Mouse (Mus musculus) MEL (cell line): ENCODE results near the gene Alg9. TPM values are rescaled to one million over a fixed set of nuclear protein-coding genes. Genes with fewer than 3 reads are reported as not detected.
A peak's percentile ranks its signal among the peaks of the same experiment; 100 is the strongest.

Source experiments
- DNase-seq: peaks from one replicate; pipeline ENCODE4 v3.0.0; 2011; ENCODE audit warnings: low read depth, low spot score
- H3K27ac ChIP-seq: 2 replicates; pipeline ENCODE4 v1.5.1; 2012; ENCODE audit warnings: low read depth, mild to moderate bottlenecking, control low read depth, low read length, moderate library complexity; ENCODE audit not compliant: control insufficient read depth
- H3K27me3 ChIP-seq, 2 experiments: fragments of 150-350 bp in 1 of 2; sonication (generic) in 1 of 2; 2 replicates each; pipeline ENCODE4 v1.6.1; 2012; ENCODE audit warnings: low read length in 2 of 2, mild to moderate bottlenecking in 2 of 2, improper control_type of control experiment in 1 of 2, moderate library complexity in 1 of 2; ENCODE audit not compliant: insufficient read depth in 2 of 2, control insufficient read depth in 1 of 2
- H3K36me3 ChIP-seq, 2 experiments: 2 replicates each; pipeline ENCODE4 v1.6.1; 2012 to 2014; ENCODE audit warnings: low read length in 2 of 2, improper control_type of control experiment in 1 of 2, inconsistent platforms in 1 of 2, mild to moderate bottlenecking in 1 of 2; ENCODE audit not compliant: insufficient read depth in 2 of 2, control insufficient read depth in 1 of 2
- H3K4me1 ChIP-seq, 2 experiments: fragments of 150-350 bp in 1 of 2; sonication (generic) in 1 of 2; 2 replicates each; pipeline ENCODE4 v1.6.1; 2012; ENCODE audit warnings: low read length in 2 of 2, improper control_type of control experiment in 1 of 2, mild to moderate bottlenecking in 1 of 2; ENCODE audit not compliant: insufficient read depth in 2 of 2, control insufficient read depth in 1 of 2
- H3K4me3 ChIP-seq, 2 experiments: fragments of 150-350 bp in 1 of 2; sonication (generic) in 1 of 2; 2 replicates each; pipeline ENCODE4 v1.5.1; 2012; ENCODE audit warnings: low read depth in 2 of 2, low read length in 2 of 2, mild to moderate bottlenecking in 2 of 2, moderate library complexity in 2 of 2, control low read depth in 1 of 2, improper control_type of control experiment in 1 of 2; ENCODE audit not compliant: control insufficient read depth in 1 of 2, insufficient read depth in 1 of 2
- H3K79me2 ChIP-seq: 2 replicates; pipeline ENCODE4 v1.6.1; 2012; ENCODE audit warnings: mild to moderate bottlenecking, low read length, moderate library complexity; ENCODE audit not compliant: control insufficient read depth, poor library complexity, insufficient read depth
- H3K9ac ChIP-seq: 2 replicates; pipeline ENCODE4 v1.6.1; 2012; ENCODE audit warnings: low read depth, mild to moderate bottlenecking, control low read depth, low read length, moderate library complexity; ENCODE audit not compliant: control insufficient read depth, poor library complexity, severe bottlenecking
- H3K9me3 ChIP-seq: fragments of 150-350 bp; sonication (generic); replicated peaks from 2 replicates; pipeline ENCODE4 v1.6.1; 2012; ENCODE audit warnings: mild to moderate bottlenecking, low read length, improper control_type of control experiment, moderate library complexity; ENCODE audit not compliant: insufficient read depth
- BHLHE40 ChIP-seq: IDR thresholded peaks from 2 replicates; pipeline ENCODE4 v1.6.1; 2012; ENCODE audit warnings: low read depth, mild to moderate bottlenecking, inconsistent platforms, low read length, improper control_type of control experiment, borderline replicate concordance
- CHD1 ChIP-seq: IDR thresholded peaks from 2 replicates; pipeline ENCODE4 v1.6.1; 2012; ENCODE audit warnings: low read depth, mild to moderate bottlenecking, inconsistent platforms, low read length, improper control_type of control experiment
- CHD2 ChIP-seq: IDR thresholded peaks from 2 replicates; pipeline ENCODE4 v1.6.1; 2011; ENCODE audit warnings: low read length, improper control_type of control experiment
- EP300 ChIP-seq, 2 experiments: IDR thresholded peaks; 2 replicates each; pipeline ENCODE4 v1.6.1; 2011; ENCODE audit warnings: improper control_type of control experiment in 2 of 2, low read length in 2 of 2, low read depth in 1 of 2, mild to moderate bottlenecking in 1 of 2
- HCFC1 ChIP-seq: IDR thresholded peaks from 2 replicates; pipeline ENCODE4 v1.6.1; 2012; ENCODE audit warnings: low read depth, mild to moderate bottlenecking, inconsistent platforms, low read length, improper control_type of control experiment, moderate library complexity
- MAX ChIP-seq: IDR thresholded peaks from 2 replicates; pipeline ENCODE4 v1.6.1; 2011; ENCODE audit warnings: low read length, improper control_type of control experiment
- MEF2A ChIP-seq: IDR thresholded peaks from 2 replicates; pipeline ENCODE4 v1.6.1; 2014; ENCODE audit warnings: low read depth, mild to moderate bottlenecking, inconsistent platforms, low read length, improper control_type of control experiment; ENCODE audit not compliant: poor library complexity, insufficient replicate concordance, severe bottlenecking; ENCODE audit errors: extremely low read depth
- MXI1 ChIP-seq: IDR thresholded peaks from 2 replicates; pipeline ENCODE4 v1.6.1; 2011; ENCODE audit warnings: mild to moderate bottlenecking, low read depth, low read length, improper control_type of control experiment
- NELFE ChIP-seq: IDR thresholded peaks from 2 replicates; pipeline ENCODE4 v1.6.1; 2011; ENCODE audit warnings: low read depth, low read length, improper control_type of control experiment
- POLR2A ChIP-seq, 2 experiments: IDR thresholded peaks; 2 replicates each; pipeline ENCODE4 v1.6.1; 2011 to 2012; ENCODE audit warnings: low read length in 2 of 2, mild to moderate bottlenecking in 2 of 2, control low read depth in 1 of 2, improper control_type of control experiment in 1 of 2, low read depth in 1 of 2, moderate library complexity in 1 of 2; ENCODE audit not compliant: control insufficient read depth in 1 of 2, insufficient read depth in 1 of 2, poor library complexity in 1 of 2
- POLR2AphosphoS2 ChIP-seq: IDR thresholded peaks from 2 replicates; pipeline ENCODE4 v1.6.1; 2011; ENCODE audit warnings: low read length, improper control_type of control experiment
- POLR2AphosphoS5 ChIP-seq: IDR thresholded peaks from 2 replicates; pipeline ENCODE4 v1.6.1; 2012; ENCODE audit warnings: low read depth, borderline replicate concordance, mild to moderate bottlenecking, inconsistent platforms, low read length, moderate library complexity, mixed read lengths
- RCOR1 ChIP-seq: IDR thresholded peaks from 2 replicates; pipeline ENCODE4 v1.6.1; 2012; ENCODE audit warnings: low read depth, mild to moderate bottlenecking, inconsistent platforms, low read length, improper control_type of control experiment
- SMC3 ChIP-seq: IDR thresholded peaks from 2 replicates; pipeline ENCODE4 v1.6.1; 2011; ENCODE audit warnings: low read depth, low read length, improper control_type of control experiment
- UBTF ChIP-seq: IDR thresholded peaks from 2 replicates; pipeline ENCODE4 v1.6.1; 2012; ENCODE audit warnings: low read depth, mild to moderate bottlenecking, inconsistent platforms, low read length, improper control_type of control experiment, moderate library complexity, borderline replicate concordance; ENCODE audit not compliant: insufficient read depth
- USF1 ChIP-seq: IDR thresholded peaks from 2 replicates; pipeline ENCODE4 v1.6.1; 2014; ENCODE audit warnings: low read depth, mild to moderate bottlenecking, inconsistent platforms, low read length, improper control_type of control experiment, moderate library complexity
- ZKSCAN1 ChIP-seq: IDR thresholded peaks from 2 replicates; pipeline ENCODE4 v1.6.1; 2012; ENCODE audit warnings: low read depth, mild to moderate bottlenecking, inconsistent platforms, low read length, improper control_type of control experiment, moderate library complexity
- ZMIZ1 ChIP-seq: IDR thresholded peaks from 2 replicates; pipeline ENCODE4 v1.6.1; 2012; ENCODE audit warnings: low read depth, mild to moderate bottlenecking, inconsistent platforms, low read length, improper control_type of control experiment, moderate library complexity
- polyA plus RNA-seq, 2 experiments: library from polyadenylated mRNA; stranded (reverse) in 1 of 2; unstranded in 1 of 2; fragments of >175 nt in 1 of 2; fragments of >200 nt in 1 of 2; gene quantifications; 2 replicates each; pipeline versions ENCODE4 v1.2.1 to v1.2.4; 2012; ENCODE audit warnings: low replicate concordance in 2 of 2, low read depth in 1 of 2; ENCODE audit not compliant: insufficient read length in 2 of 2, insufficient read depth in 1 of 2, missing spikeins in 1 of 2
- total RNA-seq: library from RNA; depleted of rRNA; stranded (reverse); fragments of 300-350 nt; gene quantifications from 2 replicates; pipeline ENCODE4 v1.2.3, GENCODE M21; 2012

Gene Alg9
- total and polyA plus RNA-seq, 3 experiments: 23.3 to 46.7 TPM; not detected in 1

DNA sequence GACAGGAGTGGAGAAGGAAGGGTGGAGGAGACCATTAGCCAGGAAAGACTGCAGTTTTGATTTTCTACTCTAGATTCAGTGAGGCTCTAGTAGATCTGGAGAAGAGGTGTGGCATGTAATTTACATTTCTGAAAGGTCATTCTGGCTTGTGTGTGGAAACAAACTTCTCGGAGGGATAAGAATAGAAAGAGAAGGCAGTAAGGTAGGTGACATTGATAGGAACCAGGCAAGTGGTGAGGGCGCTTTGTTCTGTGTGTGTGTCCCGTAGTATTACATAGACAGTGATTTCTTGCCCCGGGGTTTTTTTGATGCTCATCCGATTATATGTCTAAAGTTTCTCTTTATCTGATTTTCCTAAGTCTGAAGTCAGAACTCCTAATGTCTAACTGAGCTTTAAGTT, 90.1 kb downstream of the Alg9 start:
- 0 out of 4 replicates have a peak, but pooled peaks of 1 of the 2 experiments have one; percentile 14 for TF ChIP-seq POLR2A (IDR thresholded peaks at IDR 0.05; ENCODE audit: control insufficient read depth in 1 of 2, insufficient read depth in 1 of 2, low read depth in 1 of 2, low read length in 2 of 2, poor library complexity in 1 of 2)
- TF ChIP-seq MEF2A: no peak
- Histone ChIP-seq H3K27me3 (no peaks in the 10 kb centered on the region), H3K79me2 (no peaks in the 10 kb centered on the region; the same call in 1 of the 2 replicates), H3K36me3 (peaks cover 0 to 35% of the 10 kb centered on the region in 2 experiments; a peak in 2 of 4 replicates), H3K27ac (no peak overlapping the region), H3K9ac (no peak overlapping the region), H3K4me3 (no peak overlapping the region), H3K9me3 (no peaks in the 10 kb centered on the region), H3K4me1 (no peaks in the 10 kb centered on the region)
- DNase-seq: no peak

- no peaks in the 10 kb centered on the region for H3K27me3 ChIP-seq
- no peaks in the 10 kb centered on the region for H3K9me3 ChIP-seq
- no peak overlapping the region for H3K9ac ChIP-seq
- no peak for DNase-seq
- H3K4me1 ChIP-seq: no peaks in the 10 kb centered on the region
- H3K79me2 ChIP-seq: peaks cover 3% of the 10 kb centered on the region; the same call in 1 of the 2 replicates
- H3K27ac ChIP-seq: no peak overlapping the region
- H3K36me3 ChIP-seq: peaks cover 0 to 38% of the 10 kb centered on the region in 2 experiments; a peak in 2 of 4 replicates
- no peak overlapping the region for H3K4me3 ChIP-seq
- TF ChIP-seq USF1 (no peak), BHLHE40 (no peak), MXI1 (no peak)
These were observed 91.0 kb downstream of the Alg9 start for GRCm38 (mm10) chr9:50865803-50866202.

DNA sequence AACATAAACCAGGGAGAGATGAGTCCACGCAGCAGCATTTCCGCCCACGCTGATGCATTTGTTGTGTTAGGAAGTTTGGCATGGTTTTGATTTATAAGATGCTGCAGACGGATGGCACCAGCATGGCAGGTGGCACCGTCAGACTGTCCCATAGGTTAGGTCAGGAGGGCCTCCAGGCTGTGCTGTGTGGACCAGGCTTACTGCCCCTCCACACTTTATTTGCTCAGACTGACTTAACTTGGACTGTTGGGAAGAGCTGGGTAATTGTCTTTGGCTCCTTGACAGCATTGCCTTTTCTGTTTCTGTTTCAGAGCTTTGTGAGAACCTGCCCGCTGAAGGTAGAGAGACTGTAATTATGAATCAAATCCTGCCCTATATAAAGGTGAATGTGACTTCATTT, 92.2 kb downstream of the Alg9 start:
- Histone ChIP-seq H3K79me2 (peaks cover 3% of the 10 kb centered on the region; the same call in 1 of the 2 replicates), H3K4me1 (no peaks in the 10 kb centered on the region), H3K27ac (no peak overlapping the region), H3K9ac (no peak overlapping the region), H3K36me3 (peaks cover 0 to 34% of the 10 kb centered on the region in 2 experiments; a peak in 2 of 4 replicates), H3K4me3 (no peak overlapping the region), H3K27me3 (no peaks in the 10 kb centered on the region), H3K9me3 (no peaks in the 10 kb centered on the region)
- no peak for TF ChIP-seq CHD2
- no peak for TF ChIP-seq NELFE
- no peak for TF ChIP-seq POLR2AphosphoS2
- DNase-seq: no peak

GRCm38 (mm10) chr9:50868182-50868581, 93.4 kb downstream of the Alg9 start:
- Histone ChIP-seq H3K9me3 (no peaks in the 10 kb centered on the region), H3K36me3 (peaks cover 0 to 34% of the 10 kb centered on the region in 2 experiments; a peak in 2 of 4 replicates), H3K4me3 (no peak overlapping the region), H3K4me1 (no peaks in the 10 kb centered on the region), H3K79me2 (peaks cover 3% of the 10 kb centered on the region; the same call in 1 of the 2 replicates), H3K27ac (no peak overlapping the region), H3K27me3 (no peaks in the 10 kb centered on the region), H3K9ac (no peak overlapping the region)
- no peak for DNase-seq
- no peak for TF ChIP-seq RCOR1
- TF ChIP-seq CHD1: no peak
- TF ChIP-seq EP300 (IDR thresholded peaks at IDR 0.05; ENCODE audit: low read depth in 1 of 2, low read length in 2 of 2): no peak
- no peak for TF ChIP-seq ZMIZ1
- no peak for TF ChIP-seq MAX
- TF ChIP-seq ZKSCAN1: no peak
- no peak for TF ChIP-seq HCFC1
- TF ChIP-seq UBTF: no peak
- TF ChIP-seq SMC3: no peak
- no peak for TF ChIP-seq POLR2AphosphoS5
- no peak for TF ChIP-seq MXI1
